Mouse (Mus musculus) ES-E14 (cell line): ENCODE results near the gene Nme7.

Experiments
- CHD2 ChIP-seq: IDR thresholded peaks from 2 replicates; pipeline ENCODE4 v1.6.1; 2014; ENCODE audit warnings: mild to moderate bottlenecking, low read depth, low read length, inconsistent platforms
- MAFK ChIP-seq: IDR thresholded peaks from 2 replicates; pipeline ENCODE4 v1.6.1; 2014; ENCODE audit warnings: mild to moderate bottlenecking, low read depth, low read length, inconsistent platforms; ENCODE audit not compliant: insufficient read depth
- ZC3H11A ChIP-seq: IDR thresholded peaks from 2 replicates; pipeline ENCODE4 v1.6.1; 2012; ENCODE audit warnings: low read depth, mild to moderate bottlenecking, inconsistent platforms, low read length, borderline replicate concordance

DNA sequence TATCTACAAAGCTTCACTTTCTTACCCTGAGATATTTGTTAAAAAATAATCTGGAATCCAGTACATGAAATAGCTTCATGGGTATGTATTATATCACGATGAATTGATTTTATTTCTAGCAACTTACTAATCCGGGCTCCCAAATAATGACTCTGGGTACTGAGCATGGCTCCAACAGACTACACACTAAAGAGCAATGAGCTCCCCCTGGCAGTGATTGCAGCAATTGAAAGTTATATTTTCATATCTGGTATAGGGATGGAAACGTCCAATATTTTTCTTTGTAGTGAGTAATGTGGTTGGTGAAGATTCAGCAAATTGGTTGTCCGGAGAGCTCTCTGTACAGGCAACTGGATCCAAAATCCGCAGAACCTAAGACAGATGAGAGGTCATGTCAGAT, 11.9 kb upstream of the Nme7 start:
- TF ChIP-seq CHD2: no peak
- no peak for TF ChIP-seq ZC3H11A
- no peak for TF ChIP-seq MAFK
